28 mouse cellular contexts compared by ENCODE assay signal in genomic region chr19:21854526-21855228, GRCm38 (mm10).
DNase-seq lines count a peak whose midpoint lies in the region; ATAC-seq and TF ChIP-seq lines count a peak whose summit lies in the region.
"Had no signal": no experiment of that assay in that cellular context is flagged by ENCODE, and none has a peak within 500 bp of the region (broad histone marks: within the 10 kb centered on the region; RNA-seq: fewer than 3 reads in every experiment).

No protein-coding gene starts in this region.

- H3K4me1 ChIP-seq in heart, embryonic 13.5 days = peaks cover 18% of the 10 kb centered on the region
- no peaks in the 10 kb centered on the region for H3K4me1 ChIP-seq in kidney, embryonic 16.5 days (ENCODE audit: insufficient read depth, low read length)
- no peaks in the 10 kb centered on the region for H3K4me1 ChIP-seq in midbrain, postnatal 0 days (ENCODE audit: insufficient read depth, low read length)
- H3K4me1 ChIP-seq in midbrain, embryonic 16.5 days (ENCODE audit: control insufficient read depth, insufficient read depth, low read length) = no peaks in the 10 kb centered on the region
- H3K4me1 ChIP-seq: forebrain, embryonic 12.5 days; hindbrain, embryonic 12.5 days; intestine, embryonic 15.5 days; limb, embryonic 10.5 days; limb, embryonic 15.5 days; midbrain, embryonic 10.5 days had no signal

- 81% methylated on average over 5 of the region's 5 CpGs for WGBS in heart, embryonic 13.5 days
- WGBS in kidney, embryonic 16.5 days = 85% methylated on average over 5 of the region's 5 CpGs
- WGBS in midbrain, postnatal 0 days = 89% methylated on average over 5 of the region's 5 CpGs
- 90% methylated on average over 5 of the region's 5 CpGs for WGBS in midbrain, embryonic 16.5 days

- peak overlapping the region; percentile 39 for H3K27ac ChIP-seq in heart, embryonic 13.5 days (replicated peaks)
- no peak overlapping the region for H3K27ac ChIP-seq in kidney, embryonic 16.5 days (ENCODE audit: low read length)
- H3K27ac ChIP-seq in midbrain, postnatal 0 days (ENCODE audit: low read depth, low read length) = no peak overlapping the region
- no peak overlapping the region for H3K27ac ChIP-seq in midbrain, embryonic 16.5 days (ENCODE audit: low read length)
- H3K27ac ChIP-seq: forebrain, embryonic 12.5 days; hindbrain, embryonic 12.5 days; hindbrain, postnatal 0 days; intestine, embryonic 15.5 days; limb, embryonic 10.5 days; limb, embryonic 15.5 days; liver, embryonic 14.5 days; midbrain, embryonic 10.5 days had no signal

- DNase-seq in heart, postnatal 36 days = no peak
- no peak for DNase-seq in kidney, adult 11 months
- DNase-seq in midbrain, postnatal 0 days (ENCODE audit: low spot score) = no peak
- DNase-seq in cerebellum, adult 11 months = no peak
- DNase-seq: adrenal gland, adult 2 months; adrenal gland, postnatal 36 days; cerebellum, adult 2 months; cerebellum, postnatal 14 days; forebrain, postnatal 0 days; gastrocnemius, postnatal 10 days; heart, postnatal 14 days; kidney, adult 9 months; kidney, postnatal 4 days; lung, adult 2 months; lung, postnatal 14 days; thymus, postnatal 4 days had no signal

- no peak for ATAC-seq in heart, embryonic 13.5 days (ENCODE audit: extremely low read depth, insufficient number of reproducible peaks, low FRiP score, low TSS enrichment)
- ATAC-seq in kidney, embryonic 16.5 days (ENCODE audit: low FRiP score, low TSS enrichment) = peak; percentile 42; the same call in 1 of the 2 replicates
- ATAC-seq in midbrain, postnatal 0 days (ENCODE audit: low FRiP score) = no peak
- ATAC-seq in midbrain, embryonic 16.5 days = no peak
- ATAC-seq: CD4-positive, CD25-positive, alpha-beta regulatory T cell, adult 4 months; forebrain, postnatal 0 days; hindbrain, postnatal 0 days; intestine, embryonic 15.5 days had no signal

- peaks cover 85% of the 10 kb centered on the region for H3K36me3 ChIP-seq in heart, embryonic 13.5 days
- H3K36me3 ChIP-seq in kidney, embryonic 16.5 days (ENCODE audit: insufficient read depth, low read length) = peaks cover 44% of the 10 kb centered on the region
- H3K36me3 ChIP-seq in midbrain, postnatal 0 days (ENCODE audit: insufficient read depth, low read length) = peaks cover 28% of the 10 kb centered on the region
- H3K36me3 ChIP-seq in midbrain, embryonic 16.5 days (ENCODE audit: control insufficient read depth, insufficient read depth, low read length) = peaks cover 23% of the 10 kb centered on the region

- TF ChIP-seq CTCF in midbrain, postnatal 0 days (IDR thresholded peaks at IDR 0.05) = peak; percentile 16; the same call in 1 of the 2 replicates

- no peak overlapping the region for H3K9ac ChIP-seq in heart, embryonic 13.5 days
- H3K9ac ChIP-seq in kidney, embryonic 16.5 days (replicated peaks; ENCODE audit: low read length) = no peak overlapping the region
- no peak overlapping the region for H3K9ac ChIP-seq in midbrain, postnatal 0 days (replicated peaks; ENCODE audit: low read length, poor library complexity, severe bottlenecking)
- no peak overlapping the region for H3K9ac ChIP-seq in midbrain, embryonic 16.5 days (ENCODE audit: low read depth, low read length)
- H3K9ac ChIP-seq: forebrain, embryonic 12.5 days; forebrain, postnatal 0 days; hindbrain, embryonic 12.5 days; intestine, embryonic 15.5 days; limb, embryonic 15.5 days; liver, embryonic 14.5 days had no signal

- no peak overlapping the region for H3K4me3 ChIP-seq in heart, embryonic 13.5 days
- H3K4me3 ChIP-seq in kidney, embryonic 16.5 days (ENCODE audit: low read length) = no peak overlapping the region
- H3K4me3 ChIP-seq in midbrain, postnatal 0 days (ENCODE audit: low read depth, low read length) = no peak overlapping the region
- no peak overlapping the region for H3K4me3 ChIP-seq in midbrain, embryonic 16.5 days (ENCODE audit: low read depth, low read length)
- H3K4me3 ChIP-seq: forebrain, embryonic 12.5 days; hindbrain, embryonic 12.5 days; intestine, embryonic 15.5 days; limb, embryonic 10.5 days; limb, embryonic 15.5 days; midbrain, embryonic 10.5 days had no signal

- H3K4me2 ChIP-seq in heart, embryonic 13.5 days = no peak overlapping the region
- no peak overlapping the region for H3K4me2 ChIP-seq in kidney, embryonic 16.5 days (replicated peaks; ENCODE audit: low read depth, low read length)
- no peak overlapping the region for H3K4me2 ChIP-seq in midbrain, postnatal 0 days (ENCODE audit: low read depth, low read length, poor library complexity, severe bottlenecking)
- H3K4me2 ChIP-seq in midbrain, embryonic 16.5 days (ENCODE audit: low read length) = no peak overlapping the region
- H3K4me2 ChIP-seq: forebrain, embryonic 12.5 days; hindbrain, embryonic 12.5 days; intestine, embryonic 15.5 days; limb, embryonic 15.5 days had no signal

- intact Hi-C loops in heart, postnatal 36 days (cut with DNase I) = loop anchor here (2.0 kb wide), 1 partner anchor 88 kb away; no protein-coding TSS in a partner anchor

- H3K9me3 ChIP-seq in heart, embryonic 13.5 days = 0 out of 2 replicates have a peak, but pooled peaks cover 4% of the 10 kb centered on the region
- H3K9me3 ChIP-seq in kidney, embryonic 16.5 days (ENCODE audit: low read length) = no peaks in the 10 kb centered on the region
- no peaks in the 10 kb centered on the region for H3K9me3 ChIP-seq in midbrain, postnatal 0 days (ENCODE audit: low read length)
- no peaks in the 10 kb centered on the region for H3K9me3 ChIP-seq in midbrain, embryonic 16.5 days (replicated peaks; ENCODE audit: control insufficient read depth, low read length, poor library complexity, severe bottlenecking)
- H3K9me3 ChIP-seq: forebrain, embryonic 12.5 days; hindbrain, embryonic 12.5 days; intestine, embryonic 15.5 days; limb, embryonic 10.5 days; limb, embryonic 15.5 days; midbrain, embryonic 10.5 days had no signal

- no peaks in the 10 kb centered on the region for H3K27me3 ChIP-seq in heart, embryonic 13.5 days (replicated peaks)
- no peaks in the 10 kb centered on the region for H3K27me3 ChIP-seq in kidney, embryonic 16.5 days (ENCODE audit: insufficient read depth, low read length)
- no peaks in the 10 kb centered on the region for H3K27me3 ChIP-seq in midbrain, postnatal 0 days (ENCODE audit: insufficient read depth, low read length)
- no peaks in the 10 kb centered on the region for H3K27me3 ChIP-seq in midbrain, embryonic 16.5 days (ENCODE audit: control insufficient read depth, insufficient read depth, low read depth, low read length)
- H3K27me3 ChIP-seq: forebrain, embryonic 12.5 days; hindbrain, embryonic 12.5 days; intestine, embryonic 15.5 days; limb, embryonic 15.5 days had no signal
